Mouse (Mus musculus) CH12.LX (cell line): Measurements from ENCODE around the gene Slc26a3. TPM values are rescaled to one million over a fixed set of nuclear protein-coding genes. Genes with fewer than 3 reads are reported as not detected.

Experiments
- DNase-seq: peaks from one replicate; pipeline ENCODE4 v3.0.0-alpha.2; 2013; ENCODE audit errors: extremely low read depth
- H3K27ac ChIP-seq: 2 replicates; pipeline ENCODE4 v1.5.1; 2012; ENCODE audit warnings: low read depth, mild to moderate bottlenecking, control low read depth, moderate library complexity; ENCODE audit not compliant: insufficient read depth
- H3K27me3 ChIP-seq: replicated peaks from 2 replicates; pipeline ENCODE3; 2012; ENCODE audit warnings: inconsistent platforms
- H3K36me3 ChIP-seq, 2 experiments: replicated peaks in 1 of 2; 2 replicates each; pipeline versions ENCODE3 to v1.6.1; 2012; ENCODE audit warnings: inconsistent platforms in 1 of 2, low read length in 1 of 2, mild to moderate bottlenecking in 1 of 2, mixed read lengths in 1 of 2, moderate library complexity in 1 of 2; ENCODE audit not compliant: control insufficient read depth in 1 of 2, insufficient read depth in 1 of 2
- H3K4me1 ChIP-seq, 2 experiments: 2 replicates each; pipeline ENCODE4 v1.6.1; 2012; ENCODE audit warnings: inconsistent platforms in 1 of 2, moderate library complexity in 1 of 2; ENCODE audit not compliant: insufficient read depth in 2 of 2, control insufficient read depth in 1 of 2
- H3K4me2 ChIP-seq: 2 replicates; pipeline ENCODE4 v1.6.1; 2012; ENCODE audit warnings: low read depth, mild to moderate bottlenecking, control low read depth; ENCODE audit not compliant: poor library complexity, insufficient read depth, severe bottlenecking
- H3K4me3 ChIP-seq, 3 experiments: fragments of 150-350 bp in 1 of 3; sonication (generic) in 1 of 3; replicated peaks in 1 of 3; 2 replicates each; pipeline versions ENCODE3 to v1.5.1; 2011 to 2012; ENCODE audit warnings: low read depth in 2 of 3, low read length in 2 of 3, mild to moderate bottlenecking in 2 of 3, moderate library complexity in 2 of 3, control low read depth in 1 of 3, improper control_type of control experiment in 1 of 3, inconsistent platforms in 1 of 3, mixed read lengths in 1 of 3; ENCODE audit not compliant: poor library complexity in 1 of 3
- H3K79me2 ChIP-seq: replicated peaks from 2 replicates; pipeline ENCODE4 v1.6.1; 2012; ENCODE audit warnings: mild to moderate bottlenecking, moderate library complexity; ENCODE audit not compliant: control insufficient read depth, poor library complexity, insufficient read depth, severe bottlenecking; ENCODE audit errors: extremely low read depth
- H3K9ac ChIP-seq: 2 replicates; pipeline ENCODE4 v1.6.1; 2012; ENCODE audit warnings: low read depth, mild to moderate bottlenecking, control low read depth, moderate library complexity; ENCODE audit not compliant: insufficient read depth
- H3K9me3 ChIP-seq: replicated peaks from 2 replicates; pipeline ENCODE3; 2012; ENCODE audit warnings: low read length, inconsistent platforms, mixed read lengths
- BHLHE40 ChIP-seq: IDR thresholded peaks from 2 replicates; pipeline ENCODE4 v1.6.1; 2011; ENCODE audit warnings: mild to moderate bottlenecking, low read depth, low read length, improper control_type of control experiment
- CHD1 ChIP-seq: IDR thresholded peaks from 2 replicates; pipeline ENCODE4 v1.6.1; 2012; ENCODE audit warnings: low read depth, low read length, improper control_type of control experiment, inconsistent platforms
- CHD2 ChIP-seq: IDR thresholded peaks from 2 replicates; pipeline ENCODE4 v1.6.1; 2011; ENCODE audit warnings: low read length, improper control_type of control experiment
- CTCF ChIP-seq, 2 experiments: IDR thresholded peaks in 1 of 2; conservative IDR thresholded peaks in 1 of 2; 2 replicates each; pipeline ENCODE4 v1.5.1; 2011 to 2012; ENCODE audit warnings: low read depth in 2 of 2, low read length in 2 of 2, improper control_type of control experiment in 1 of 2, inconsistent platforms in 1 of 2, mild to moderate bottlenecking in 1 of 2, moderate library complexity in 1 of 2
- E2F4 ChIP-seq: IDR thresholded peaks from 2 replicates; pipeline ENCODE4 v1.6.1; 2011; ENCODE audit warnings: low read depth, low read length, improper control_type of control experiment; ENCODE audit not compliant: insufficient replicate concordance
- ELF1 ChIP-seq: IDR thresholded peaks from 2 replicates; pipeline ENCODE4 v1.6.1; 2014; ENCODE audit warnings: low read depth, mild to moderate bottlenecking, inconsistent platforms, low read length, improper control_type of control experiment
- EP300 ChIP-seq: IDR thresholded peaks from 2 replicates; pipeline ENCODE4 v1.6.1; 2011; ENCODE audit warnings: low read length, improper control_type of control experiment
- ETS1 ChIP-seq: conservative IDR thresholded peaks from 2 replicates; pipeline ENCODE4 v1.6.1; 2012; ENCODE audit warnings: low read depth, mild to moderate bottlenecking, inconsistent platforms, low read length, improper control_type of control experiment, moderate library complexity
- GABPA ChIP-seq: IDR thresholded peaks from 2 replicates; pipeline ENCODE4 v1.6.1; 2012; ENCODE audit warnings: low read depth, low read length, improper control_type of control experiment, inconsistent platforms; ENCODE audit not compliant: insufficient replicate concordance
- IRF4 ChIP-seq: IDR thresholded peaks from 2 replicates; pipeline ENCODE4 v1.6.1; 2014; ENCODE audit warnings: low read depth, mild to moderate bottlenecking, inconsistent platforms, low read length, improper control_type of control experiment
- JUN ChIP-seq: IDR thresholded peaks from 2 replicates; pipeline ENCODE4 v1.6.1; 2011; ENCODE audit warnings: low read depth, mild to moderate bottlenecking, low read length, improper control_type of control experiment, moderate library complexity; ENCODE audit not compliant: insufficient read depth
- JUND ChIP-seq: conservative IDR thresholded peaks from 2 replicates; pipeline ENCODE4 v1.6.1; 2011; ENCODE audit warnings: low read depth, low read length, improper control_type of control experiment
- KAT2A ChIP-seq: IDR thresholded peaks from 2 replicates; pipeline ENCODE4 v1.6.1; 2012; ENCODE audit warnings: low read length, improper control_type of control experiment, inconsistent platforms; ENCODE audit not compliant: insufficient replicate concordance
- MAFK ChIP-seq: IDR thresholded peaks from 2 replicates; pipeline ENCODE4 v1.6.1; 2011; ENCODE audit warnings: low read length, improper control_type of control experiment; ENCODE audit not compliant: insufficient replicate concordance
- MAX ChIP-seq: IDR thresholded peaks from 2 replicates; pipeline ENCODE4 v1.6.1; 2011; ENCODE audit warnings: low read length, improper control_type of control experiment
- MAZ ChIP-seq: IDR thresholded peaks from 2 replicates; pipeline ENCODE4 v1.6.1; 2012; ENCODE audit warnings: low read depth, mild to moderate bottlenecking, inconsistent platforms, low read length, improper control_type of control experiment, moderate library complexity
- MEF2A ChIP-seq: IDR thresholded peaks from 2 replicates; pipeline ENCODE4 v1.6.1; 2014; ENCODE audit warnings: low read depth, mild to moderate bottlenecking, inconsistent platforms, low read length, improper control_type of control experiment, borderline replicate concordance
- MXI1 ChIP-seq: IDR thresholded peaks from 2 replicates; pipeline ENCODE4 v1.6.1; 2011; ENCODE audit warnings: mild to moderate bottlenecking, low read depth, low read length, improper control_type of control experiment
- MYC ChIP-seq: IDR thresholded peaks from 2 replicates; pipeline ENCODE4 v1.6.1; 2011; ENCODE audit warnings: low read depth, mild to moderate bottlenecking, improper control_type of control experiment, low read length
- NELFE ChIP-seq: IDR thresholded peaks from 2 replicates; pipeline ENCODE4 v1.6.1; 2011; ENCODE audit warnings: low read depth, low read length, improper control_type of control experiment
- NRF1 ChIP-seq: IDR thresholded peaks from 2 replicates; pipeline ENCODE4 v1.6.1; 2014; ENCODE audit warnings: low read depth, mild to moderate bottlenecking, inconsistent platforms, low read length, improper control_type of control experiment, moderate library complexity
- PAX5 ChIP-seq: IDR thresholded peaks from 2 replicates; pipeline ENCODE4 v1.6.1; 2012; ENCODE audit warnings: low read length, inconsistent platforms, mixed read lengths
- POLR2A ChIP-seq: IDR thresholded peaks from 2 replicates; pipeline ENCODE4 v1.6.1; 2011; ENCODE audit warnings: low read depth, mild to moderate bottlenecking, improper control_type of control experiment, low read length
- POLR2AphosphoS2 ChIP-seq: IDR thresholded peaks from 2 replicates; pipeline ENCODE4 v1.6.1; 2011; ENCODE audit warnings: low read depth, low read length, improper control_type of control experiment
- RAD21 ChIP-seq: IDR thresholded peaks from 2 replicates; pipeline ENCODE4 v1.6.1; 2011; ENCODE audit warnings: low read depth, mild to moderate bottlenecking, low read length, improper control_type of control experiment, moderate library complexity
- RCOR1 ChIP-seq: conservative IDR thresholded peaks from 2 replicates; pipeline ENCODE4 v1.6.1; 2012; ENCODE audit warnings: low read depth, mild to moderate bottlenecking, inconsistent platforms, low read length, improper control_type of control experiment
- SIN3A ChIP-seq: IDR thresholded peaks from 2 replicates; pipeline ENCODE4 v1.6.1; 2012; ENCODE audit warnings: low read length, improper control_type of control experiment, inconsistent platforms
- SMC3 ChIP-seq: IDR thresholded peaks from 2 replicates; pipeline ENCODE4 v1.6.1; 2011; ENCODE audit warnings: low read depth, low read length, improper control_type of control experiment
- TBP ChIP-seq: conservative IDR thresholded peaks from 2 replicates; pipeline ENCODE4 v1.6.1; 2011; ENCODE audit warnings: low read depth, low read length, improper control_type of control experiment
- TCF12 ChIP-seq: IDR thresholded peaks from 2 replicates; pipeline ENCODE4 v1.6.1; 2014; ENCODE audit warnings: low read depth, mild to moderate bottlenecking, inconsistent platforms, low read length, improper control_type of control experiment
- UBTF ChIP-seq: IDR thresholded peaks from 2 replicates; pipeline ENCODE4 v1.6.1; 2012; ENCODE audit warnings: low read depth, mild to moderate bottlenecking, inconsistent platforms, low read length, improper control_type of control experiment, moderate library complexity
- USF1 ChIP-seq: IDR thresholded peaks from 2 replicates; pipeline ENCODE4 v1.6.1; 2014; ENCODE audit warnings: low read depth, mild to moderate bottlenecking, inconsistent platforms, low read length, improper control_type of control experiment
- USF2 ChIP-seq: conservative IDR thresholded peaks from 2 replicates; pipeline ENCODE4 v1.6.1; 2011; ENCODE audit warnings: low read depth, low read length, improper control_type of control experiment
- ZC3H11A ChIP-seq: IDR thresholded peaks from 2 replicates; pipeline ENCODE4 v1.6.1; 2012; ENCODE audit warnings: low read depth, mild to moderate bottlenecking, inconsistent platforms, low read length, improper control_type of control experiment
- ZKSCAN1 ChIP-seq: IDR thresholded peaks from 2 replicates; pipeline ENCODE4 v1.6.1; 2012; ENCODE audit warnings: low read depth, inconsistent platforms, low read length, improper control_type of control experiment, borderline replicate concordance
- ZMIZ1 ChIP-seq: IDR thresholded peaks from 2 replicates; pipeline ENCODE4 v1.6.1; 2012; ENCODE audit warnings: low read depth, mild to moderate bottlenecking, inconsistent platforms, low read length, improper control_type of control experiment
- ZNF384 ChIP-seq: IDR thresholded peaks from 2 replicates; pipeline ENCODE4 v1.6.1; 2012; ENCODE audit warnings: low read depth, low read length, improper control_type of control experiment, inconsistent platforms
- dilution Hi-C: fragments of 300-500 bp; cut with MboI; formaldehyde crosslinking; loops from 2 replicates; pipeline ENCODE4 v1.14.3; 2020; ENCODE audit warnings: low sequenced_read_pairs; ENCODE audit not compliant: extremely low pct_unique_long_range_greater_than_20kb, extremely low pct_ligation_motif_present
- in situ Hi-C: fragments of 300-500 bp; cut with MboI; formaldehyde crosslinking; loops from 3 replicates; pipeline ENCODE4 v1.14.3; 2019; ENCODE audit warnings: low sequenced_read_pairs, low pct_ligation_motif_present, low pct_unique_long_range_greater_than_20kb, mixed read lengths
- polyA plus RNA-seq: library from polyadenylated mRNA; unstranded; fragments of >175 nt; gene quantifications from 2 replicates; pipeline ENCODE4 v1.2.1, GENCODE M21; 2012; ENCODE audit warnings: low read depth; ENCODE audit not compliant: insufficient read length
- total RNA-seq, 2 experiments: library from RNA; depleted of rRNA; stranded (reverse); fragments of 300-350 nt in 1 of 2; fragments of >200 nt in 1 of 2; gene quantifications; 2 replicates each; pipeline ENCODE4 v1.2.3; 2012 to 2014

Slc26a3 gene
- total and polyA plus RNA-seq, 3 experiments = not detected

DNA sequence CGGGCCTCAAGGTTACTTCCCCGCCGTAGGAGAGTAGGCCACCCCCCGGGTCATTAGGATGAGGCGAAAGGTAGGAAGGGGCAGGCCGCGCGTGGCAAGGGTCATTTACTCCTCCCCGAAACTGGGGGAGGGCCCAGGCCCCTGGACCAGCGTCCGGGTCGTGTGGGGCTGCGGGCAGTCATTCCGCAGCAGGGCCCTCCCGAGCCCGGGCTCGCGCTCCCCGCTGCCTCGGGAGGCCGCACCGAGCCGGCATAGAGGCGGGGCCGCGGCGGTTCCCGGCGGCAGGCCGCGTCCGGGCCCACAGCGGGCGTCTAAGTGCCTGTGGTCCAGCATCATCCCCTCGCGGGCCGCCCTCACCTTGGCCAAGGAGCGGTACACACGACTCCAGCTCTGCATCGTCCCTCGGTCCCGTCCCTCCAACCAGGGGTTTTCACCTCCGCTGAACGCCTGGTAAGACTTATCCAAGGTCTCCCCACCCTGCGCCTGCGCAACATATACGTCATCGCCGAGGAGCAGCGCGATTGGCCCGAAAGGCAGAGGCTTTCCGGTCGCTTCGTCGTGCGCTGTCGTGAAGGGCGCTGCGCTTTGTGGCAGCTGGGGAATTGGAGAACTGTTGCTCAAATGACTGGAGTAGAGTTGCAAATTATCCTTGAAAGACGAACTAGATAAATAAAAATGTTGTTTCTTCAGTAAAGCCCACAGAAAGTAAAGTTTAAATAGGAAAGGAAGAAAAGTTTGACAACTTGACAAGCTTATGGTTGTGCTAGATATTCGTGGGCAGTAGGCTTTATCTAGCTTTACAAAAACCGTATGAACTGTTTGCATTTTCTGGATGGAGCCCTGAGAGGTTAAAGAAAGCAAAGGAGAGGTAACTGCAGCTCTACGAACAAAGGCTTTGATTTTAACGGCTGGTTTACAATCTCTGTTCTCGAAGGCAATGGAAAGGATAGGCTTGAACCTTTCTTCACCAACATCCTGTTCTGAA, 39.4 kb upstream of the Slc26a3 start, which contains the start of gene Dld:
TSS of gene Dld (minus strand) at position 510 of the 985 bp plus-strand sequence.
- Histone ChIP-seq H3K79me2 (peaks cover 35% of the 10 kb centered on the region), H3K4me2 (peak within 1 kb of the TSS; percentile 83; the same call in 1 of the 2 replicates), H3K9me3 (peaks cover 3% of the 10 kb centered on the region), H3K9ac (peak within 1 kb of the TSS; percentile 91), H3K27ac (peak within 1 kb of the TSS; percentile 34; the same call in 1 of the 2 replicates), H3K4me1 (peaks cover 0 to 23% of the 10 kb centered on the region in 2 experiments; a peak in 2 of 4 replicates), H3K27me3 (no peaks in the 10 kb centered on the region), H3K4me3 (peak within 1 kb of the TSS; percentile 75 to 96 (median 91)), H3K36me3 (peaks cover 13 to 25% of the 10 kb centered on the region in 2 experiments)
- dilution Hi-C loops = no loop called here
- peak; percentile 96 for DNase-seq
- in situ Hi-C loops = no loop called here
- no peak for TF ChIP-seq ZNF384
- peak; percentile 89; the same call in 1 of the 2 replicates for TF ChIP-seq KAT2A
- no peak for TF ChIP-seq MYC
- TF ChIP-seq TCF12 = peak; percentile 78
- no peak for TF ChIP-seq USF2
- peak; percentile 66; the same call in 1 of the 2 replicates for TF ChIP-seq ZMIZ1
- no peak for TF ChIP-seq CHD1
- TF ChIP-seq JUND = no peak
- TF ChIP-seq UBTF = peak; percentile 73; the same call in 1 of the 2 replicates
- TF ChIP-seq RAD21 = no peak
- TF ChIP-seq JUN = no peak
- peak; percentile 96 for TF ChIP-seq POLR2A
- TF ChIP-seq MAFK = no peak
- TF ChIP-seq NRF1 = peak; percentile 97
- no peak for TF ChIP-seq ZKSCAN1
- no peak for TF ChIP-seq SMC3
- TF ChIP-seq BHLHE40 = no peak
- peak; percentile 70 for TF ChIP-seq ELF1
- TF ChIP-seq NELFE = peak; percentile 91
- TF ChIP-seq POLR2AphosphoS2 = peak; percentile 70; the same call in 1 of the 2 replicates
- TF ChIP-seq CHD2 = no peak
- peak; percentile 17; the same call in 1 of the 2 replicates for TF ChIP-seq GABPA
- peak; percentile 85 for TF ChIP-seq TBP
- no peak for TF ChIP-seq CTCF (conservative IDR thresholded peaks at IDR 0.05 in 1 of 2, IDR thresholded peaks at IDR 0.05 in 1 of 2; ENCODE audit: low read depth in 2 of 2, low read length in 2 of 2)
- TF ChIP-seq ETS1 = no peak
- peak; percentile 50; the same call in 1 of the 2 replicates for TF ChIP-seq SIN3A
- TF ChIP-seq E2F4 = no peak
- no peak; the same call in 1 of the 2 replicates for TF ChIP-seq IRF4
- no peak for TF ChIP-seq MAX
- no peak for TF ChIP-seq PAX5
- TF ChIP-seq MEF2A = no peak
- TF ChIP-seq ZC3H11A = no peak
- TF ChIP-seq USF1 = no peak
- TF ChIP-seq MXI1 = 0 out of 2 replicates have a peak, but pooled peaks have one; percentile 24
- no peak for TF ChIP-seq RCOR1
- TF ChIP-seq MAZ = no peak
- no peak for TF ChIP-seq EP300
